Mouse (Mus musculus) adrenal gland, postnatal 14 days (tissue): ENCODE data around the gene Kpna7. TPM values are rescaled to one million over a fixed set of nuclear protein-coding genes. Genes with fewer than 3 reads are reported as not detected.
"Not testable (repeated sequence)": the region's sequence is repeated elsewhere in the genome, so short reads cannot be mapped to it uniquely, and the experiment has no call there.

Experiments used
- DNase-seq: peaks from one replicate; pipeline ENCODE4 v3.0.0; 2021; ENCODE audit warnings: mixed read lengths
- total RNA-seq: library from RNA; stranded (reverse); gene quantifications from 2 replicates; pipeline ENCODE4 v1.2.3, GENCODE M21; 2021

Kpna7 gene
- total RNA-seq, 1 experiment from 2014 or later: not detected

- peak; percentile 33 for DNase-seq
These were observed 63.6 kb downstream of the Kpna7 start for GRCm38 (mm10) chr5:145020254-145020653.

GRCm38 (mm10) chr5:145016761-145017160 lies 67.1 kb downstream of the Kpna7 start:
- not testable (repeated sequence) for DNase-seq

GRCm38 (mm10) chr5:145014278-145014677 lies 69.6 kb downstream of the Kpna7 start:
- no peak for DNase-seq

- DNase-seq: no peak
These were observed 74.8 kb downstream of the Kpna7 start for GRCm38 (mm10) chr5:145008878-145009659.

GRCm38 (mm10) chr5:145005596-145005995 lies 78.2 kb downstream of the Kpna7 start:
- DNase-seq: peak; percentile 56

- DNase-seq: no peak
These were observed 79.3 kb downstream of the Kpna7 start for GRCm38 (mm10) chr5:145004495-145004894.

GRCm38 (mm10) chr5:145003362-145003761 lies 80.5 kb downstream of the Kpna7 start:
- no peak for DNase-seq

GRCm38 (mm10) chr5:144998491-144998890 lies 85.3 kb downstream of the Kpna7 start:
- DNase-seq: no peak

- no peak for DNase-seq
These were observed 93.3 kb downstream of the Kpna7 start for GRCm38 (mm10) chr5:144990481-144990880.

- DNase-seq: no peak
These were observed 93.8 kb downstream of the Kpna7 start for GRCm38 (mm10) chr5:144990051-144990450.

- DNase-seq: no peak
These were observed 94.8 kb downstream of the Kpna7 start for GRCm38 (mm10) chr5:144989061-144989405.

GRCm38 (mm10) chr5:144988340-144989060 lies 95.3 kb downstream of the Kpna7 start:
- peak; percentile 46 for DNase-seq

GRCm38 (mm10) chr5:144987561-144987960 lies 96.3 kb downstream of the Kpna7 start:
- no peak for DNase-seq

GRCm38 (mm10) chr5:144984839-144985238 lies 99.0 kb downstream of the Kpna7 start:
- DNase-seq: no peak

GRCm38 (mm10) chr5:144983227-144983626 lies 100.6 kb downstream of the Kpna7 start:
- no peak for DNase-seq

GRCm38 (mm10) chr5:144979110-144979509 lies 104.7 kb downstream of the Kpna7 start:
- no peak for DNase-seq

- DNase-seq: peak; percentile 75
These were observed 105.2 kb downstream of the Kpna7 start for GRCm38 (mm10) chr5:144978533-144979107.

GRCm38 (mm10) chr5:144971266-144971665 lies 112.6 kb downstream of the Kpna7 start:
- no peak for DNase-seq

GRCm38 (mm10) chr5:144965639-144966351 lies 118.0 kb downstream of the Kpna7 start, which contains the start of gene Smurf1:
TSS of gene Smurf1 (minus strand) at chr5:144965847.
- DNase-seq: peak; percentile 93

- peak; percentile 96 for DNase-seq
These were observed 118.8 kb downstream of the Kpna7 start for GRCm38 (mm10) chr5:144964872-144965638.

- DNase-seq: peak; percentile 18
These were observed 119.4 kb downstream of the Kpna7 start for GRCm38 (mm10) chr5:144964465-144964864.

- DNase-seq: peak; percentile 75
These were observed 120.0 kb downstream of the Kpna7 start for GRCm38 (mm10) chr5:144963817-144964261.
